In the genomic region with DNA sequence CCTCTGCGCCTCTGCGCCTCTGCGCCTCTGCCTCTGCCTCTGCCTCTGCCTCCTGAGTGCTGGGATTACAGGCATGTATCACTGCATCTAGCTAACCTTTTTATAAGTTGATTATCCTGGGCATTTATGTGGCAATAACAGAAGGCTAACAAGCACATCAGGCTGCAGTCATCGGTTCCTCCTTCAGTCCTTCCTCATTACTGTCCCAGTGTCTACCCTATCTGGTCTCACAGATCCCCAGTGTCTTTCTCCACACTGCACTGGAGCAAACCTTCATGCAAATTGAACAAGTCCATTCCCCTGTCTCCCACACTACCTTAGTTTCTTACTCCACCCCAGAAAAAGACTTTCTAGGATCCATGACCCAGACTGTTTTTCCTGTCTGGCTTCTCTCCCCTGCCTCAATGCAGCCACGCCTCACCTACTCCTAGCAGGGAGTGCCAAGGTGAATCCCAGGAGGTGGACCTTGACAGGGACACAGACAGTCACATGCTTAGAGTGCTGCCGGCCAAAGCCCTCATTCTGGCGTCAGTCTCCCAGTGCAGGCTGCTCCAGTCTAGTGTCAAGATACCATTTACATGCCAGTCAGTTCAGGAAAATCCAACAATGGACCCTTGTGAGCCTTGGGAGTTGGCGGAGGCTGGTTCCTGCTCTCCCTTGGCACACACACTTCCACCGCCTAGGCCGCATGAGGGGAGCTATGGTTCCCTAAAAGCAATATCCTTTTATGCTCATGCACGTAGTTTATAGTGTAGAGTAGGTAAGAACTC, we compare ENCODE assay signal across 10 mouse cellular contexts. TPM values are rescaled to one million over a fixed set of nuclear protein-coding genes. Genes with fewer than 3 reads are reported as not detected.
A peak's percentile ranks its signal among the peaks of the same experiment; 100 is the strongest.
DNase-seq lines count a peak whose midpoint lies in the region; ATAC-seq and TF ChIP-seq lines count a peak whose summit lies in the region.
"Had no signal": no experiment of that assay in that cellular context is flagged by ENCODE, and none has a peak within 500 bp of the region (broad histone marks: within the 10 kb centered on the region; RNA-seq: fewer than 3 reads in every experiment).

No protein-coding gene starts in this region.

- peak; percentile 47; the same call in 1 of the 2 replicates for ATAC-seq in liver, embryonic 16.5 days (ENCODE audit: low read depth)
- no peak for ATAC-seq in liver, embryonic 12.5 days
- ATAC-seq in intestine, embryonic 15.5 days = peak; percentile 80
- ATAC-seq in midbrain, postnatal 0 days (ENCODE audit: low FRiP score) = peak; percentile 90

- no peaks in the 10 kb centered on the region for H3K27me3 ChIP-seq in liver, embryonic 16.5 days (ENCODE audit: control insufficient read depth, insufficient read depth, low read depth, low read length)
- peaks cover 10% of the 10 kb centered on the region; the same call in 1 of the 2 replicates for H3K27me3 ChIP-seq in liver, embryonic 12.5 days (replicated peaks)
- peaks cover 17% of the 10 kb centered on the region for H3K27me3 ChIP-seq in intestine, embryonic 15.5 days (replicated peaks)
- H3K27me3 ChIP-seq in midbrain, postnatal 0 days (ENCODE audit: insufficient read depth, low read length) = 0 out of 2 replicates have a peak, but pooled peaks cover 4% of the 10 kb centered on the region

- peaks cover 7% of the 10 kb centered on the region for H3K4me1 ChIP-seq in liver, embryonic 16.5 days (ENCODE audit: control insufficient read depth, low read depth, low read length)
- peaks cover 9% of the 10 kb centered on the region; the same call in 1 of the 2 replicates for H3K4me1 ChIP-seq in liver, embryonic 12.5 days
- no peaks in the 10 kb centered on the region for H3K4me1 ChIP-seq in intestine, embryonic 15.5 days (replicated peaks)
- no peaks in the 10 kb centered on the region for H3K4me1 ChIP-seq in midbrain, postnatal 0 days (ENCODE audit: insufficient read depth, low read length)

- H3K9ac ChIP-seq in liver, embryonic 16.5 days (ENCODE audit: low read depth, low read length) = no peak overlapping the region
- H3K9ac ChIP-seq in liver, embryonic 12.5 days = no peak overlapping the region
- H3K9ac ChIP-seq in intestine, embryonic 15.5 days = no peak overlapping the region
- H3K9ac ChIP-seq in midbrain, postnatal 0 days (replicated peaks; ENCODE audit: low read length, poor library complexity, severe bottlenecking) = no peak overlapping the region

- TF ChIP-seq CTCF in midbrain, postnatal 0 days (IDR thresholded peaks at IDR 0.05) = no peak

- no peaks in the 10 kb centered on the region for H3K36me3 ChIP-seq in liver, embryonic 16.5 days (ENCODE audit: control insufficient read depth, insufficient read depth)
- H3K36me3 ChIP-seq in liver, embryonic 12.5 days = no peaks in the 10 kb centered on the region
- H3K36me3 ChIP-seq in intestine, embryonic 15.5 days = no peaks in the 10 kb centered on the region
- no peaks in the 10 kb centered on the region for H3K36me3 ChIP-seq in midbrain, postnatal 0 days (ENCODE audit: insufficient read depth, low read length)

- peak; percentile 44 to 64 for DNase-seq in adrenal gland, adult (ENCODE audit: inconsistent age in 2 of 2, low spot score in 1 of 2)
- no peak for DNase-seq in adrenal gland, adult 8-10 months
- peak; percentile 86 for DNase-seq in midbrain, postnatal 0 days (ENCODE audit: low spot score)
- DNase-seq in ovary, adult 18-20 months (ENCODE audit: low spot score) = no peak
- DNase-seq in T-cell, adult 2 months (ENCODE audit: low spot score) = no peak

- H3K4me2 ChIP-seq in liver, embryonic 16.5 days (ENCODE audit: low read depth, low read length) = no peak overlapping the region
- H3K4me2 ChIP-seq in liver, embryonic 12.5 days = no peak overlapping the region
- no peak overlapping the region for H3K4me2 ChIP-seq in intestine, embryonic 15.5 days (replicated peaks)
- no peak overlapping the region for H3K4me2 ChIP-seq in midbrain, postnatal 0 days (ENCODE audit: low read depth, low read length, poor library complexity, severe bottlenecking)

- no peak overlapping the region for H3K27ac ChIP-seq in liver, embryonic 16.5 days (ENCODE audit: low read length)
- H3K27ac ChIP-seq in liver, embryonic 12.5 days = no peak overlapping the region
- 0 out of 2 replicates have a peak overlapping the region, but pooled peaks have one; percentile 19 for H3K27ac ChIP-seq in intestine, embryonic 15.5 days
- H3K27ac ChIP-seq in midbrain, postnatal 0 days (ENCODE audit: low read depth, low read length) = peak overlapping the region; percentile 69

- WGBS in liver, embryonic 16.5 days (ENCODE audit: insufficient replicate concordance) = 65% methylated on average over 11 of the region's 11 CpGs
- 65% methylated on average over 11 of the region's 11 CpGs for WGBS in liver, embryonic 12.5 days (ENCODE audit: insufficient replicate concordance)
- WGBS in intestine, embryonic 15.5 days = 77% methylated on average over 11 of the region's 11 CpGs
- 75% methylated on average over 11 of the region's 11 CpGs for WGBS in midbrain, postnatal 0 days

- no peak overlapping the region for H3K4me3 ChIP-seq in liver, embryonic 16.5 days (ENCODE audit: low read depth, low read length)
- H3K4me3 ChIP-seq in liver, embryonic 12.5 days = no peak overlapping the region
- H3K4me3 ChIP-seq in intestine, embryonic 15.5 days (replicated peaks) = no peak overlapping the region
- H3K4me3 ChIP-seq in midbrain, postnatal 0 days (ENCODE audit: low read depth, low read length) = no peak overlapping the region

- H3K9me3 ChIP-seq in liver, embryonic 16.5 days (replicated peaks; ENCODE audit: control insufficient read depth, low read length) = no peaks in the 10 kb centered on the region
- H3K9me3 ChIP-seq in liver, embryonic 12.5 days (replicated peaks) = no peaks in the 10 kb centered on the region
- H3K9me3 ChIP-seq in intestine, embryonic 15.5 days = no peaks in the 10 kb centered on the region
- H3K9me3 ChIP-seq in midbrain, postnatal 0 days (ENCODE audit: low read length) = no peaks in the 10 kb centered on the region

RNA-seq across cellular contexts. Expression of a gene that starts 12.1 kb away (rescaled TPM):
- total RNA-seq in adrenal gland, adult 8-10 months (2022) = under 1 TPM in 1 of 4 experiments, not detected in 3; 0.31 TPM
- 0.13 TPM in 1 of 2 replicates, not detected in the other for polyA plus RNA-seq in liver, embryonic 16.5 days (2015; fragmentation: Nextera tagmentation; extraction: Ambion mirVana)
- not detected in 2 replicates for polyA plus RNA-seq in liver, embryonic 12.5 days (2016; fragmentation: Nextera tagmentation; extraction: Ambion mirVana)
- polyA plus RNA-seq in intestine, embryonic 15.5 days (2015; fragmentation: Nextera tagmentation; extraction: Ambion mirVana) = not detected in 2 replicates
- not detected in 2 replicates for total RNA-seq in midbrain, postnatal 0 days (2014; rRNA removed)
- polyA plus RNA-seq in midbrain, postnatal 0 days (2015; fragmentation: Nextera tagmentation; extraction: Ambion mirVana) = 0.16 TPM in 1 of 2 replicates, not detected in the other
- polyA plus RNA-seq: limb, embryonic 11.5 days; small intestine, adult 2 months had no signal

RNA-seq across cellular contexts. Expression of a gene that starts 22.1 kb away (rescaled TPM):
- total RNA-seq in adrenal gland, adult 8-10 months (2022) = 100 to 1,000 TPM; 288 to 361 (median 321) TPM
- polyA plus RNA-seq in liver, embryonic 16.5 days (2015; fragmentation: Nextera tagmentation; extraction: Ambion mirVana) = 240 and 265 TPM in 2 replicates
- polyA plus RNA-seq in liver, embryonic 12.5 days (2016; fragmentation: Nextera tagmentation; extraction: Ambion mirVana) = 84.9 and 92.8 TPM in 2 replicates
- polyA plus RNA-seq in intestine, embryonic 15.5 days (2015; fragmentation: Nextera tagmentation; extraction: Ambion mirVana) = 33.4 and 45.0 TPM in 2 replicates
- total RNA-seq in midbrain, postnatal 0 days (2014; rRNA removed) = 31.3 and 34.8 TPM in 2 replicates
- polyA plus RNA-seq in midbrain, postnatal 0 days (2015; fragmentation: Nextera tagmentation; extraction: Ambion mirVana) = 34.4 and 40.0 TPM in 2 replicates

RNA-seq across cellular contexts. Expression of a gene that starts 22.6 kb away (rescaled TPM):
- total RNA-seq in adrenal gland, adult 8-10 months (2022) = 10 to 100 TPM; 47.5 to 53.8 (median 49.3) TPM
- 5.9 and 7.5 TPM in 2 replicates for polyA plus RNA-seq in liver, embryonic 16.5 days (2015; fragmentation: Nextera tagmentation; extraction: Ambion mirVana)
- polyA plus RNA-seq in liver, embryonic 12.5 days (2016; fragmentation: Nextera tagmentation; extraction: Ambion mirVana) = 3.5 and 4.8 TPM in 2 replicates
- 2.6 and 3.1 TPM in 2 replicates for polyA plus RNA-seq in intestine, embryonic 15.5 days (2015; fragmentation: Nextera tagmentation; extraction: Ambion mirVana)
- total RNA-seq in midbrain, postnatal 0 days (2014; rRNA removed) = 70.1 and 84.8 TPM in 2 replicates
- polyA plus RNA-seq in midbrain, postnatal 0 days (2015; fragmentation: Nextera tagmentation; extraction: Ambion mirVana) = 3.2 and 3.8 TPM in 2 replicates

RNA-seq across cellular contexts. Expression of a gene that starts 44.7 kb away (rescaled TPM):
- 100 to 1,000 TPM in 2 of 4 experiments, 10 to 100 TPM in 2; 80.2 to 106 (median 96.4) TPM for total RNA-seq in adrenal gland, adult 8-10 months (2022)
- polyA plus RNA-seq in liver, embryonic 16.5 days (2015; fragmentation: Nextera tagmentation; extraction: Ambion mirVana) = 3.6 and 4.9 TPM in 2 replicates
- polyA plus RNA-seq in liver, embryonic 12.5 days (2016; fragmentation: Nextera tagmentation; extraction: Ambion mirVana) = 7.6 and 8.8 TPM in 2 replicates
- 28.7 and 31.0 TPM in 2 replicates for polyA plus RNA-seq in intestine, embryonic 15.5 days (2015; fragmentation: Nextera tagmentation; extraction: Ambion mirVana)
- 156 and 164 TPM in 2 replicates for total RNA-seq in midbrain, postnatal 0 days (2014; rRNA removed)
- polyA plus RNA-seq in midbrain, postnatal 0 days (2015; fragmentation: Nextera tagmentation; extraction: Ambion mirVana) = 152 and 173 TPM in 2 replicates

RNA-seq across cellular contexts. Expression of a gene that starts 58.1 kb away (rescaled TPM):
- 1 to 10 TPM; 4.6 to 7.9 (median 6.9) TPM for total RNA-seq in adrenal gland, adult 8-10 months (2022)
- 5.7 and 7.1 TPM in 2 replicates for polyA plus RNA-seq in liver, embryonic 16.5 days (2015; fragmentation: Nextera tagmentation; extraction: Ambion mirVana)
- polyA plus RNA-seq in liver, embryonic 12.5 days (2016; fragmentation: Nextera tagmentation; extraction: Ambion mirVana) = 3.6 and 3.9 TPM in 2 replicates
- polyA plus RNA-seq in intestine, embryonic 15.5 days (2015; fragmentation: Nextera tagmentation; extraction: Ambion mirVana) = 1.4 and 2.0 TPM in 2 replicates
- 1.7 and 2.2 TPM in 2 replicates for total RNA-seq in midbrain, postnatal 0 days (2014; rRNA removed)
- polyA plus RNA-seq in midbrain, postnatal 0 days (2015; fragmentation: Nextera tagmentation; extraction: Ambion mirVana) = 0.63 and 0.90 TPM in 2 replicates

Comparison
In these comparisons a context has a peak if more than half of its experiments do, and no peak if none do; other contexts are left out.
1. DNase-seq: peak in adrenal gland, adult (2 of 2) and midbrain, postnatal 0 days (single experiment); none in adrenal gland, adult 8-10 months (single experiment), ovary, adult 18-20 months (single experiment) and T-cell, adult 2 months (single experiment).
2. H3K27ac ChIP-seq: peak in intestine, embryonic 15.5 days (single experiment) and midbrain, postnatal 0 days (single experiment); none in liver, embryonic 16.5 days (single experiment) and liver, embryonic 12.5 days (single experiment).